Mouse (Mus musculus) limb, embryonic 12.5 days (tissue): ENCODE data around the gene Mbnl1. TPM values are rescaled to one million over a fixed set of nuclear protein-coding genes. Genes with fewer than 3 reads are reported as not detected.

Experiments
- ATAC-seq: fragments of 200-750 bp; cut with Nextera tagmentation; 2 replicates; pipeline ENCODE4 v1.8.0; 2017; ENCODE audit warnings: low read depth, moderate TSS enrichment; ENCODE audit not compliant: insufficient number of reproducible peaks, insufficient read depth, low FRiP score, low TSS enrichment
- H3K27ac ChIP-seq: fragments of 300-500 bp; sonication (generic); 2 replicates; pipeline ENCODE4 v1.5.1; 2016; ENCODE audit warnings: mild to moderate bottlenecking, moderate library complexity
- H3K27me3 ChIP-seq: fragments of 300-500 bp; sonication (generic); 2 replicates; pipeline ENCODE4 v1.6.1; 2016; ENCODE audit warnings: mild to moderate bottlenecking, moderate library complexity
- H3K36me3 ChIP-seq: fragments of 300-500 bp; sonication (generic); 2 replicates; pipeline ENCODE4 v1.6.1; 2016; ENCODE audit warnings: mild to moderate bottlenecking, moderate library complexity
- H3K4me1 ChIP-seq: fragments of 300-500 bp; sonication (generic); replicated peaks from 2 replicates; pipeline ENCODE4 v1.6.1; 2016
- H3K4me2 ChIP-seq: fragments of 300-500 bp; sonication (generic); 2 replicates; pipeline ENCODE4 v1.6.1; 2016; ENCODE audit warnings: mild to moderate bottlenecking, moderate library complexity
- H3K4me3 ChIP-seq: fragments of 300-500 bp; sonication (generic); replicated peaks from 2 replicates; pipeline ENCODE4 v1.5.1; 2016; ENCODE audit warnings: mild to moderate bottlenecking
- H3K9ac ChIP-seq: fragments of 300-500 bp; sonication (generic); replicated peaks from 2 replicates; pipeline ENCODE4 v1.6.1; 2016; ENCODE audit warnings: mild to moderate bottlenecking, moderate library complexity
- H3K9me3 ChIP-seq: fragments of 300-500 bp; sonication (generic); 2 replicates; pipeline ENCODE4 v1.6.1; 2016; ENCODE audit warnings: mild to moderate bottlenecking, moderate library complexity
- WGBS: fragments of 180-500 bp; shearing (Covaris S2); methylation state at CpG from one replicate; pipeline ENCODE4 v1.1.7; 2016; 5-methylcytosine and 5-hydroxymethylcytosine counted together
- polyA plus RNA-seq: library from polyadenylated mRNA; unstranded; fragments of >200 nt; fragmentation: Nextera tagmentation; extraction: Ambion mirVana; gene quantifications from 2 replicates; pipeline ENCODE4 v1.2.1, GENCODE M21; 2016

The Mbnl1 gene
- polyA plus RNA-seq, 1 experiment from 2014 or later = 61.2 TPM

DNA sequence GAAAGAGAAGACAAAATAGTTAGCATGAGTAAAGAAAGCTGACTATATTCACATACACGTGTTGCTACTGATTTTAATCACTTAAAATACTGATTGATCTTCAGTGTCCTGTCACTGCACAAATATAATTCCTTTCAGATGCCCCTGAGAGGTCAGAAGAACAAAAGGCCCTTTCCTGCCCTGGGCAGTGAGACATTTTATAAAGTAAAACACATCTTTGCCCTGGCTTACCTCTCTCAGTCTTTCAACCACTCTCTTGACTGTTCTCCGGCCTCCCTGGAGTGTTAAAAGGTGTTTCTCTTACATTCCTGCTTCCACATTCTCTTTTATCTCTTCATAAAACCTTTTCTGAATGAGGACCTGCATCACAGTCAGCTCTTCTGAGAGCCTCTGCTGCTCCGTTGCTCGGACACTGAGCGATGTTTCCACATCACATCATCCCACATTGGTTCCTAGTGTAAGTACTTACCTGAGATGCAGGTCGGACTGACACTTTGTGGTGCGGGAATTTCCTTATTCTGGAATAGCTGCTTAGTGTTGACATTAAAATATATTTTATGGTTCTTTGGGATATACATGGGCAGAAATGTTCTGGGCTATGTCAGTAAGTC lies 85.7 kb downstream of the Mbnl1 start:
- Histone ChIP-seq H3K27ac (no peak overlapping the region), H3K4me1 (peaks cover 7% of the 10 kb centered on the region), H3K9me3 (no peaks in the 10 kb centered on the region), H3K4me2 (no peak overlapping the region), H3K4me3 (no peak overlapping the region), H3K27me3 (no peaks in the 10 kb centered on the region), H3K9ac (no peak overlapping the region), H3K36me3 (no peaks in the 10 kb centered on the region)
- WGBS = 79% methylated on average over 7 of the region's 7 CpGs
- no peak for ATAC-seq

DNA sequence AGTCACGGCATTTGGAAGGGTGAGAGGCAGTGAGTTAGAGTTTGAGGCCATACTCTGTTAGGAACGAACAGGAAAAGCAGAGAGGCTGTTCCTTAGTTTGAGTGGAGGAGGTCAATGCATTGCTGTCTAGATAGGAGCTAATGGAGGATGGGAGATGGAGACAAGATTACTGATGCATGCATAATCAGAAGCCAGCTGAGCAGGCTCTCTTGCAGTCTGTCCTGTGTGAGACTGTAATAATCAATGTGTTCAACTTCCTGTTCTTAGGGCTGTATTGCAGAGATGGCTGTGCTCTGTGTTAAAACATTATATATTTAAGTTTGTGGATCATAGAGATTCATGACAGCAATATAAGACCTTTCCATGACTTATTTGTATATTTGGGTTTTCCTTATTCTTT lies 87.1 kb downstream of the Mbnl1 start:
- 89% methylated on average over 2 of the region's 2 CpGs for WGBS
- no peak overlapping the region for H3K9ac ChIP-seq
- peaks cover 19% of the 10 kb centered on the region for H3K4me1 ChIP-seq
- no peak overlapping the region for H3K4me3 ChIP-seq
- no peak overlapping the region for H3K4me2 ChIP-seq
- H3K9me3 ChIP-seq = no peaks in the 10 kb centered on the region
- H3K36me3 ChIP-seq = no peaks in the 10 kb centered on the region
- no peaks in the 10 kb centered on the region for H3K27me3 ChIP-seq
- ATAC-seq = no peak
- no peak overlapping the region for H3K27ac ChIP-seq

DNA sequence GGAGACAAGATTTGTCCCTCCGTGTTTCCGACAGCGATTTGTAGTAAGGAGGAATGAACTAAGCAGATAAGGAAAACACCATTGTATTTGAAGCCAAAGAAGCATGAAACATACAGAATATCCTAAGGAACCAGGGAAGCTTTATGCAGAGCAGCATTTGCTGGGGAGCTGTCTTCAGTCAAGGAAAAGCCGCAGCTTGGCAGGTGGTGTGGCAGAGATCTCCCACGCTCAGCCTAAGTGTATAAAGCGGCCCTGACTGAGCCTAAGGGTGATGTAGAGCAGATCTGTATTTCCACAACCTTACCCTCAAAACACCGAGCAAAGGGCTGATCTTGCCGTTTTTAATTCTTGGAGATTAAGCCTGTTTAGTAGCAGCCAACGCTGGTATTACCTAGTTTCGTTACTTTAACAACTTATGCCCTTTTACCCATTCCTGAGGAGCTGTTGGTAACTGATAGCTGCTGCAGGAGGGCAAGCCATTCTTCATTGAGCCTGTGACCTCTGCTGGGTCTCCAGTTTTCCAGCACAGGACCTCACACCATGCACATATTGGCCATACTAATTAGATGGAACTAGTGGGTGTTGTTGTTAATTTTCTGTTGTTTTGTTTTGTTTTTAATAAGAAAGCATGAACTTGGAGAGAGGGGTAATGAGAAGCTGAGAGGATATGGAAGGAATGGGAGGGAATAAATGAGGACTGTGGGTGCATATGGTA lies 91.1 kb downstream of the Mbnl1 start:
- Histone ChIP-seq H3K4me3 (no peak overlapping the region), H3K27ac (no peak overlapping the region), H3K27me3 (no peaks in the 10 kb centered on the region), H3K9ac (no peak overlapping the region), H3K36me3 (no peaks in the 10 kb centered on the region), H3K4me1 (peaks cover 26% of the 10 kb centered on the region), H3K4me2 (no peak overlapping the region), H3K9me3 (no peaks in the 10 kb centered on the region)
- no peak for ATAC-seq
- 56% methylated on average over 10 of the region's 10 CpGs for WGBS

DNA sequence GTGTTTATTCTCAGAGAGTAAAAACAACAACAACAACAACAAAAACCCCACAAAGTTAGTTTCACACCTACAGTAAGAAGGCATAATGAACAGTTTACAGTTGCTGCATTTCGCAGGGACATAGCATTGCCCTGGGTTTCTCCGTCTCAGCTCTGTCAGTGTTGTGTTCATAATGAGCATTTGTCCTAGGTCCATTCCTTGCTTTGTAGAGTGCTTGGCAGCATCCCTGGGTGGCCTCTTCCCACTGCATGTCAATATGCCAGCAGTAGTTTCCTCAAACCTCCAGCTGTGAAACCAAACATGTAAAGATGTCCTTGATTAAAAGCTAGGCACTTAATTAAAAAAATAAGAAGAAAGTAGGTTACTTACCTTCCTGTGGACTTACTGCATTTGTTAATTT lies 91.6 kb downstream of the Mbnl1 start:
- 74% methylated on average over 2 of the region's 2 CpGs for WGBS

DNA sequence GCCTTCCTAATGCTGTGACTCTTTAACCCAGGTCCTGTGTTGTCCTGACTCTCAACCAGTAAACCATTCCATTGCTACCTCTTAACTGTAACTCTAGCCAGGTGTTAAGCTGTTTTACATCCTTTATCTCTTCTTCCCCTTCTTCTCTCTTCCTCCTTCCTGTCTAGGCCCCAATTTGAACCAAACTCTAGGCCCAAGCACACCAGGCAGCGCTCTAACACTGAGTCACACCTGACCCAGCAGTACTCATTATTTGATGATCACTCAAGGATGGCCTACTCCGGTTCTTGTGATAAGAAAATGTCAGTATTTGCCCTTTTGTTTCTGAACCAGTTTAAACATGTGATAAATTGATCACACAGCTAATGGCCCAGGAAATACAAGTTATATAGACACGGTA lies 92.6 kb downstream of the Mbnl1 start:
- no peak overlapping the region for H3K4me2 ChIP-seq
- no peaks in the 10 kb centered on the region for H3K27me3 ChIP-seq
- H3K4me1 ChIP-seq = peaks cover 26% of the 10 kb centered on the region
- H3K36me3 ChIP-seq = no peaks in the 10 kb centered on the region
- 93% methylated on average over 3 of the region's 3 CpGs for WGBS
- H3K9me3 ChIP-seq = no peaks in the 10 kb centered on the region
- H3K27ac ChIP-seq = no peak overlapping the region
- H3K4me3 ChIP-seq = no peak overlapping the region
- no peak for ATAC-seq
- H3K9ac ChIP-seq = no peak overlapping the region

More for the DNA sequence above, 91.6 kb downstream of the Mbnl1 start:
- Histone ChIP-seq H3K4me2 (no peak overlapping the region), H3K9ac (no peak overlapping the region), H3K9me3 (no peaks in the 10 kb centered on the region), H3K4me1 (peaks cover 26% of the 10 kb centered on the region), H3K27me3 (no peaks in the 10 kb centered on the region), H3K36me3 (no peaks in the 10 kb centered on the region), H3K27ac (no peak overlapping the region), H3K4me3 (no peak overlapping the region)
- ATAC-seq = no peak

DNA sequence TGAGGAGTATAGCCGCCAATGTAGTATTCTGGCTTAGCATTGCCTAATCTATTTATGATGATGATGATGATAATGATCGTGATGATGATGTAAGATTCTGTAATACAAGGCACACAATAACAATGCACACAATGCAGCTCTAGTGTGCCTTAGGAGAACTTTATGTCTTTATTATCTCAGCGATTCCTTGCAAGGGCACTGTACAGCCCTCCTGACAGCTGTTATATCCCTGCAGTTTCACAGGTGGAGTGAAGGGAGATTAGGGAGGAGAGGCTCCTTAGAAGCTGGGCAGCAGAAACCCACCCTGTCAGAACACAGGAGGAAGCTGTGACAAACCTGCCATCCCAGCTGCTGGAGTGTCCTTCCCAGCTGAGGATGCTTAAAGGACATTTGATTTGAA lies 93.3 kb downstream of the Mbnl1 start:
- Histone ChIP-seq H3K9me3 (no peaks in the 10 kb centered on the region), H3K27ac (no peak overlapping the region), H3K4me2 (no peak overlapping the region), H3K4me3 (no peak overlapping the region), H3K36me3 (no peaks in the 10 kb centered on the region), H3K27me3 (no peaks in the 10 kb centered on the region), H3K4me1 (peaks cover 26% of the 10 kb centered on the region), H3K9ac (no peak overlapping the region)
- no peak for ATAC-seq
- 78% methylated on average over 3 of the region's 3 CpGs for WGBS

DNA sequence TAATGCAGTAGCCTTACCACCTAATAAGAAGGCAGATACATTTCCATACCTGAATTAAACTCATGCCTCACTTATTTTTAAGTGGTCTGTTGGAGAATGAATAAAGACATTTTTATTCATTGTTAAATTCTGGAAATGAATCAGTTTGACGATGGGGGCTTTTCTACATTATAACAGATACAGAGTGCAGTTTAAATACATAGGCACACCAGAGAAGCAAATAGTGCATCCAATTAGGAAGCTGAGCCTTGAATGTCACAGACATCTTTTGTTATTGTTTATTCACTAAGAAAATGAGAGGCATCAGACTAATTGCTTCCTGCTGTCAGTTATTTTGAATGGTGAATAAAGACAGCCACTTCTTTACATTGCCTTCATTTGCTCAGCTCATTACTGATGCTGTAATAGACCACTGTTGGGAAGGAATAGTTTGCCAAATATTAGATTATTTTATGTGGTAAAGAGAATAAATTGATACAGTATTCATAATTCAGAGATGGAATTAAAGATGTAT lies 95.6 kb downstream of the Mbnl1 start:
- peaks cover 20% of the 10 kb centered on the region for H3K4me1 ChIP-seq
- WGBS = 80% methylated on average over 1 of the region's 1 CpGs
- H3K27me3 ChIP-seq = no peaks in the 10 kb centered on the region
- no peak for ATAC-seq
- H3K9ac ChIP-seq = no peak overlapping the region
- H3K4me2 ChIP-seq = no peak overlapping the region
- H3K4me3 ChIP-seq = no peak overlapping the region
- no peaks in the 10 kb centered on the region for H3K36me3 ChIP-seq
- H3K27ac ChIP-seq = no peak overlapping the region
- H3K9me3 ChIP-seq = no peaks in the 10 kb centered on the region

DNA sequence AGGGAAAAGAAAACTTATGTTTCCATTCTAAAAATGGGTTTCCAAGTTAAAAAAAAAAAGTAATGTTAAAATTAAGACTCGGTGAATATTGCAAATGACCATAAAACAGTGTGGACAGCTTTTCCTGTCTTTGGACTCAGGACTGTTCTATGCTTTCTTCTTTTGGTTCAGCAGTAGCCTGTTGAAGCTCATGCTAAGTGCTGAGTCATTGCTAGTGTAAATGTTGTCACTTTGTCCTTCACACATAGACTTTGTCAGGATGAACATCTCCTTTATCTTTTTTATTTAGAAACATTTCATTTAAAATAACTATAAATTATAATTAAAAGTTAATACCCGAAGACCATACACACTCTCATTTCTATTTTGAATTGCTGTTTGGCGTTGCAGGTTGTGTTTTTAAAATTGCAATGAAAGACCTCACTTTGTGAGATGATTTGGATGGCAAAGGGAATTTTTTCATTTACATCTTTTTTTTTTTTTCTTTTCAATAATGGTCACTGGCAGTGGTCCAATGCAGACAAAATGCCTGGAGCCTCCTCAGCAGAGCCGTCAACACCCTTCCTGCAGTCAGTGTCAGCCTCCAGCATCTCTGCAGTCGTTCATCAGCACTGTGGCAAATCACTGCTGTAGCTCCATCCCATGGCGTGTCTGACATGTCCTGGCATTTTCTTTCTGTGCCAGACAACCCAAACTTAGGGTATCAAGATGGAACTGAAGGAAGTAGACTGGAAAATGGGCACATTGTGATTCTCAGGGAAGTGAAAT lies 96.4 kb downstream of the Mbnl1 start:
- Histone ChIP-seq H3K9ac (no peak overlapping the region), H3K4me2 (no peak overlapping the region), H3K4me1 (peaks cover 14% of the 10 kb centered on the region), H3K36me3 (no peaks in the 10 kb centered on the region), H3K9me3 (no peaks in the 10 kb centered on the region), H3K27ac (no peak overlapping the region), H3K4me3 (no peak overlapping the region), H3K27me3 (no peaks in the 10 kb centered on the region)
- 67% methylated on average over 6 of the region's 6 CpGs for WGBS
- ATAC-seq = no peak

DNA sequence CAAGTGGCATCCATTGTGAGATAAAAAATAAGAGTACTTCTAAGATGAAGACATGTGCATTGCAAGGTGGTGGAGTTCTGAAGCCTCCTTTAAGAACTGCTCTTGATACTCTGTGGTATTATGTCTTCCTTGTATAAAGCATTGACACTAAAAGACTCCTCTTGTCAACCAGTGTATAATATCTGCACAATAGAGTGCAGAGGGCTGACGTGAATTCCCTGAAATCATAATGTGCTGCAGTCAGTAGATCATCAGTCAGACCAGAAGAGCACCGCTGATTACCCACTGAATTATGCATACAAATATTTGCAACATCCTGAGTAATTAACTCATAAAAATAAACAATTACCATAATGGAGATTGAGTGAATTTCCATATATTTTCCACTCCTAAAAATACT lies 97.2 kb downstream of the Mbnl1 start:
- Histone ChIP-seq H3K27me3 (no peaks in the 10 kb centered on the region), H3K9ac (no peak overlapping the region), H3K27ac (no peak overlapping the region), H3K4me2 (no peak overlapping the region), H3K4me1 (peaks cover 14% of the 10 kb centered on the region), H3K9me3 (no peaks in the 10 kb centered on the region), H3K4me3 (no peak overlapping the region), H3K36me3 (no peaks in the 10 kb centered on the region)
- WGBS = 89% methylated on average over 2 of the region's 2 CpGs
- ATAC-seq = no peak

DNA sequence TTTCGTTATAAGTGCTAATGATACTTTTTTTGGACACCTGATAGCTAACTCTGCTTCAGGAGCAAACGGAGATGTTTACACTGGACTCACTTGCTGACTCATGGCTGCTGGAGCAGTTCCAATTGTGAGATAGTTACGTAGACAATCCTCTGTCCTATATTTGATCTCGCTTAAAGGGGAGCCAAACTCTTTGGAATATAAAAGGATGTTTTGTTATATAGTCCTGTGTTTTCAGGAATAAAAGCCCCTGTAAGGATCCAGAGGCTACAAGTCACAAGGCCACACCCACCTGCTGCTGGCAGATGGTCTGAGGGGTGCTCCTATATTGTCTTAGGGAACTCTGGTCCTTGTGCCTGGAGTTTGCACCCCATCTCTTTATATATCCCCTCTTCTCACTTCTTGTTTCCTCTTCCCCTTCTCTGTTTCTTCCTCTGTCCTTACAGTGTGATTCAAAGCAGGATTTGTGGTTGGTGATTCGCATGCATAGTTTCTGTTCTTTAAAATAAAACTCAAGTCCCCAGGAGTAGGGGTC lies 97.9 kb downstream of the Mbnl1 start:
- Histone ChIP-seq H3K4me1 (peaks cover 21% of the 10 kb centered on the region), H3K27ac (no peak overlapping the region), H3K4me3 (no peak overlapping the region), H3K27me3 (no peaks in the 10 kb centered on the region), H3K4me2 (no peak overlapping the region), H3K9ac (no peak overlapping the region), H3K36me3 (no peaks in the 10 kb centered on the region), H3K9me3 (no peaks in the 10 kb centered on the region)
- ATAC-seq = no peak
- 89% methylated on average over 5 of the region's 5 CpGs for WGBS

DNA sequence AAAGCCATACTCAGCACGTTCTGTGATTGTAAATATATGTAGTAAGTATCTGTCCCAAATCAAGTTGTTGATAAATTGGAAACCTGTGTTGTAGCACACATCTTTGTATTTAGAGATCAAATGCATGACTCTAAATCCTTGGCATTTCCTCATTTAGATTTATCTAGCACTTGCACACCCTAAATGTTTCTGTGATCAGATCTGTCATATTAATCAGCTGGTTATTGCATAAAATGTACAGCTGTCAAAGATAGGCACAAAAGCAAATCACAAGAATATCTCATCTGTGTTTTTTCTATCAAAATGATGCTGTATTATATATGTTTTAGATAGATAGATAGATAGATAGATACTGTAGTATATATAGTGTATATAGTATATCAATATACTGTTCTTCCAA lies 98.9 kb downstream of the Mbnl1 start:
- H3K9ac ChIP-seq = no peak overlapping the region
- no peaks in the 10 kb centered on the region for H3K27me3 ChIP-seq
- 87% methylated on average over 1 of the region's 1 CpGs for WGBS
- no peak overlapping the region for H3K27ac ChIP-seq
- no peak overlapping the region for H3K4me3 ChIP-seq
- no peak overlapping the region for H3K4me2 ChIP-seq
- H3K36me3 ChIP-seq = no peaks in the 10 kb centered on the region
- peaks cover 22% of the 10 kb centered on the region for H3K4me1 ChIP-seq
- H3K9me3 ChIP-seq = no peaks in the 10 kb centered on the region
- no peak for ATAC-seq
